Mouse (Mus musculus): ENCODE measurements around the gene Slc45a3. TPM values are rescaled to one million over a fixed set of nuclear protein-coding genes. Genes with fewer than 3 reads are reported as not detected.

Slc45a3 gene
- polyA plus RNA-seq (2014; fragmentation: Nextera tagmentation; extraction: Ambion mirVana) = 2.1 and 2.4 TPM in 2 replicates

DNA sequence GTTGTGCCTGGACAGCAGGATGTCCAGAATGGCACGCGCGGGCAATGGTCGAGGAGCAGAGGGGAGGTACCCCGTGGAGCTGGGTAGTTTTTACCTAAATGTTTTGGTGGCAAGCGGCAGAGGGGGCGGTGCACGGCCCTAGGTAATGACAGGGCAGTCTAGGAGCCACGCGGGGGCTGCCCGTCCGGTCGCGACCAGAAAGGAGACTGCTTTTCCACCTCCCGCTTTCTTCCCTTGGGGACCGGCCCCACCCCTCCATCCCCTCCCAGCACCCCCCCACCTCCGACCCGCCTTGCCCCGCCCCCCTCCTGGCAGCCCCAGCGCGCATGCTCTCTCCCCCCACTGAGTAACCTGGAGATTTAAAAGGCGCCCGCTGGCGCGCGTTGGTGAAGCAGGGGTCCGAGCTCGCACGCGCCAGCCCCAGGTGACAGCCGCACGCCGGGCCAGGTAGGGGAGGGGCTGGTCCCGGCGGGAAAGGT lies at the start of gene Slc45a3:
Gene Slc45a3 (plus strand): TSS at position 362 of the 479 bp plus-strand sequence.
- WGBS = under 1% methylated on average over 34 of the region's 35 CpGs
- H3K9me3 ChIP-seq (ENCODE audit: control insufficient read depth, low read length) = no peaks in the 10 kb centered on the region
- H3K27me3 ChIP-seq (replicated peaks; ENCODE audit: control insufficient read depth, insufficient read depth, low read length) = peaks cover 38% of the 10 kb centered on the region
- no peak within 1 kb of the TSS for H3K27ac ChIP-seq (ENCODE audit: low read depth)
- H3K36me3 ChIP-seq (ENCODE audit: control insufficient read depth, insufficient read depth, low read length) = no peaks in the 10 kb centered on the region
- DNase-seq (ENCODE audit: low spot score) (peak; percentile 65), ATAC-seq (replicated peaks; ENCODE audit: low FRiP score, low TSS enrichment, low read depth) (peak; percentile 54)
- no peaks in the 10 kb centered on the region; the same call in 1 of the 2 replicates for H3K4me1 ChIP-seq (replicated peaks; ENCODE audit: control insufficient read depth, insufficient read depth, low read length)
- H3K9ac ChIP-seq (ENCODE audit: low read length) = peak within 1 kb of the TSS; percentile 32
- H3K4me3 ChIP-seq (ENCODE audit: low read depth, low read length) = peak within 1 kb of the TSS; percentile 73
- peak within 1 kb of the TSS; percentile 100 for H3K4me2 ChIP-seq (ENCODE audit: low read length)

DNA sequence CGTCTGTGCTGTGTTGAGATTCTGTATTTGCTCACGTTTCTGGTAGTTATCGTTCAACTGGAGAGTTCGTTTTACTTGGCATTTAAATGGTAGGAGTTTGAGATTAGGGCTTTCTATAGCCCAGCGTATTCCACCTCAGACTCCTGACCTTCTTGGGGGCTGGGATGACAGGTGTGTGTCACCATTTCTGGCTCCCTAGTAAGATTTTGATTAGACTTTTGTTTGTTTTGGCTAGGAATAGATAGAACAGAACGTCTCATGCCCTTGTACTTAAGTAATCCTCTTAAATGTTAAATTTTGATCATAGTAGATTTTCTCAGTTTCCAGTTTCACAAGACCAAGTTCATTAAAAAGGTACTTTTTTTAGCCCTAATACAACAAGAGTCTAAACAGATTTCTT lies 45.1 kb upstream of the Slc45a3 start:
- H3K36me3 ChIP-seq (ENCODE audit: control insufficient read depth, insufficient read depth, low read length) = peaks cover 55% of the 10 kb centered on the region
- H3K4me2 ChIP-seq (ENCODE audit: low read length) = no peak overlapping the region
- WGBS = 73% methylated on average over 6 of the region's 6 CpGs
- H3K4me1 ChIP-seq (replicated peaks; ENCODE audit: control insufficient read depth, insufficient read depth, low read length) = no peaks in the 10 kb centered on the region; the same call in 1 of the 2 replicates
- ATAC-seq (replicated peaks; ENCODE audit: low FRiP score, low TSS enrichment, low read depth) (no peak), DNase-seq (ENCODE audit: low spot score) (no peak)
- H3K27ac ChIP-seq (ENCODE audit: low read depth) = no peak overlapping the region
- H3K9ac ChIP-seq (ENCODE audit: low read length) = no peak overlapping the region
- H3K4me3 ChIP-seq (ENCODE audit: low read depth, low read length) = no peak overlapping the region
- H3K9me3 ChIP-seq (ENCODE audit: control insufficient read depth, low read length) = no peaks in the 10 kb centered on the region
- no peaks in the 10 kb centered on the region for H3K27me3 ChIP-seq (replicated peaks; ENCODE audit: control insufficient read depth, insufficient read depth, low read length)

DNA sequence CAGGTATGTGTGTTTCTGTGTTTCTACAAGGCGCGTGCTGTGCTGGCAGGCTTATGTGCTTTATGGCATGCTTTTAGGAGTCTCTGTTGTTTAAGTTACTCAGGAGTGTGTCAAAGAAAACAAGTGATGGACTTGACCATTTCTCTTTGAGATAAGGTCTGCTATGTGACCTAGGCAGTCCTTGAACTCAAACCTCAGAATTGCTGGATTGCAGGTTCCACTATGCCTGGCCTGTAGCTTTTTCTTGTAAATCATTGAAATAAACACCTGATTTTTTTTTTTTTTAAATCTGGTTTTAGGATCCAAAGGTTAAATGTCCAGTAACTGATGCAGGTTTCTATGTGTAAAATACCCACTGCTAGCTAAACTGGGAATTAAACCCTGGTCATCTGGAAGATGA lies 43.7 kb upstream of the Slc45a3 start:
- no peak for ATAC-seq (replicated peaks; ENCODE audit: low FRiP score, low TSS enrichment, low read depth)

DNA sequence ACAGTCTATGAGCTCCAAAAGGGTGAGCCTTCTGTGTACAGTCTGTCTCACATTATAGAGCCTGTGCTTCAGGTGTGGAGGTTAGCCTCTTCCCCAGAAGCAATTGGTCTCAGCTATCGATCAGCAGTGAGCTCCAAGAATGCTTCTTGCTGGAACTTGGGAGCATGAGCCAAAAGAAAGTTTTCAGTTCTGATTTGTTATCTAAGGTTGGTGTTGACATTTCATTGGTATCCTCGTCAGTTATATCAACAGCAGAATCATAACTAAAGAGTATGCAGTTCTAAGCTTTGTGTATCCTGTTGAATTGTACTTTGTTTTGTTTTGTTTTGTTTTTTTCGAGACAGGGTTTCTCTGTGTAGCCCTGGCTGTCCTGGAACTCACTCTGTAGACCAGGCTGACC lies 40.7 kb upstream of the Slc45a3 start:
- no peak for DNase-seq (ENCODE audit: low spot score)
- no peak overlapping the region for H3K4me2 ChIP-seq (ENCODE audit: low read length)
- H3K4me1 ChIP-seq (replicated peaks; ENCODE audit: control insufficient read depth, insufficient read depth, low read length) = no peaks in the 10 kb centered on the region
- no peaks in the 10 kb centered on the region for H3K27me3 ChIP-seq (replicated peaks; ENCODE audit: control insufficient read depth, insufficient read depth, low read length)
- H3K4me3 ChIP-seq (ENCODE audit: low read depth, low read length) = no peak overlapping the region
- WGBS = 95% methylated on average over 3 of the region's 3 CpGs
- no peak overlapping the region for H3K27ac ChIP-seq (ENCODE audit: low read depth)
- no peak overlapping the region for H3K9ac ChIP-seq (ENCODE audit: low read length)
- H3K36me3 ChIP-seq (ENCODE audit: control insufficient read depth, insufficient read depth, low read length) = peaks cover 90% of the 10 kb centered on the region
- H3K9me3 ChIP-seq (ENCODE audit: control insufficient read depth, low read length) = no peaks in the 10 kb centered on the region
- no peak for ATAC-seq (replicated peaks; ENCODE audit: low FRiP score, low TSS enrichment, low read depth)

More for the DNA sequence above, 43.7 kb upstream of the Slc45a3 start:
- Histone ChIP-seq H3K4me1 (replicated peaks; ENCODE audit: control insufficient read depth, insufficient read depth, low read length) (no peaks in the 10 kb centered on the region; the same call in 1 of the 2 replicates), H3K9me3 (ENCODE audit: control insufficient read depth, low read length) (no peaks in the 10 kb centered on the region), H3K27me3 (replicated peaks; ENCODE audit: control insufficient read depth, insufficient read depth, low read length) (no peaks in the 10 kb centered on the region), H3K4me2 (ENCODE audit: low read length) (no peak overlapping the region), H3K9ac (ENCODE audit: low read length) (no peak overlapping the region), H3K4me3 (ENCODE audit: low read depth, low read length) (no peak overlapping the region), H3K27ac (ENCODE audit: low read depth) (no peak overlapping the region), H3K36me3 (ENCODE audit: control insufficient read depth, insufficient read depth, low read length) (peaks cover 66% of the 10 kb centered on the region)
- 94% methylated on average over 2 of the region's 2 CpGs for WGBS
- DNase-seq (ENCODE audit: low spot score) = no peak

DNA sequence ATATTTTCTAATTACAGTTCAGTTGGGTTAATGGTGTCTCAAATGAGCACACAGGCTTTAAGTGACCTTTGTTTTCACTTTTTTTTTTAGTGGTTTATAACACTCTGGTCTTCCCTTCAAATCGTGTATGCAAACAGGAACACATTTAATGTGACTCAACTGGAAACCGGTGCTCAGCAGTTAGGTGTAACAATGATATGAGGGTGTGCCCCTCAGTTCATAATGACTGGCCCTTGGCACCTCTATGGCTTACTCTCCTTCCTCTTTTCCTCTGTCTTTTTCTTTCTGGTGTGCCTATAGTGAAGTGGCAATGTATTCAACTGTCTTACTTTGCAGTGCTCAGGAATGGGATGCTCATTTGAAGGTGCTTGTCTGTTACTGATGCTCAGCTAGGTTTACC lies 29.3 kb upstream of the Slc45a3 start:
- Histone ChIP-seq H3K9me3 (ENCODE audit: control insufficient read depth, low read length) (no peaks in the 10 kb centered on the region), H3K9ac (ENCODE audit: low read length) (no peak overlapping the region), H3K4me1 (replicated peaks; ENCODE audit: control insufficient read depth, insufficient read depth, low read length) (no peaks in the 10 kb centered on the region), H3K4me2 (ENCODE audit: low read length) (no peak overlapping the region), H3K4me3 (ENCODE audit: low read depth, low read length) (no peak overlapping the region), H3K27me3 (replicated peaks; ENCODE audit: control insufficient read depth, insufficient read depth, low read length) (no peaks in the 10 kb centered on the region), H3K36me3 (ENCODE audit: control insufficient read depth, insufficient read depth, low read length) (peaks cover 76% of the 10 kb centered on the region), H3K27ac (ENCODE audit: low read depth) (no peak overlapping the region)
- DNase-seq (ENCODE audit: low spot score) = no peak
- ATAC-seq (replicated peaks; ENCODE audit: low FRiP score, low TSS enrichment, low read depth) = no peak
- 90% methylated on average over 2 of the region's 2 CpGs for WGBS

DNA sequence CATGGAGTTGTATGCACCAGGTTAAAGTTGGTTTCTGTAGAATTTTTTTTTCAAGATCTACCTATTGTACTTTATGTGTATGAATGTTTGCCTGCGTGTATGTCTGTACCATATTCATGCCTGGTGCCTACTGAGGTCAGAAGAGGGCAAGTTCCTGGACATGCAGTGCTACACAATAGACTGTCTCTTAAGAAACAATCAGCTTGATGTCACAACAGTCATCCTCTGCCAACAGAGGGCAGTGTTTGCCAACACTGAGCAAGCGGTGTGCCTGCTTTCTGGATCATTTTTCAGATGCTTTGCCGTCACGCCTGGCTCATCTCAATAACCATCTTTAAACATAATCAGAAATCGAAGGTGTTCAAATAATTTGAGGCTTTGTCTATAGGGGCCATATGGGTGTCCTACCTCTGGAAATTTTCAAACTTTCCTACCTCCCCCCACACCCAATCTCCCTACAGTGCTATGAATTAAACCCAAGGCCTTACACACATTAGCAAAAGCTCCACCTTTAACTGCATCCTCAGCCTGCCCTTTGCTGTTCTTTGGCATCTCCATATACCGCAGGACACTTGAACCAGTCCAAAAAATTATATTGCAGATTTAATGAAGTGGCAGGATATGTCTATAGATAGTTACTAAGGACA lies 25.0 kb upstream of the Slc45a3 start:
- no peak overlapping the region for H3K4me3 ChIP-seq (ENCODE audit: low read depth, low read length)
- H3K9ac ChIP-seq (ENCODE audit: low read length) = no peak overlapping the region
- ATAC-seq (replicated peaks; ENCODE audit: low FRiP score, low TSS enrichment, low read depth) (0 out of 2 replicates have a peak, but pooled peaks have one; percentile 6), DNase-seq (ENCODE audit: low spot score) (no peak)
- H3K4me2 ChIP-seq (ENCODE audit: low read length) = no peak overlapping the region
- no peaks in the 10 kb centered on the region for H3K27me3 ChIP-seq (replicated peaks; ENCODE audit: control insufficient read depth, insufficient read depth, low read length)
- no peaks in the 10 kb centered on the region for H3K9me3 ChIP-seq (ENCODE audit: control insufficient read depth, low read length)
- no peak overlapping the region for H3K27ac ChIP-seq (ENCODE audit: low read depth)
- H3K36me3 ChIP-seq (ENCODE audit: control insufficient read depth, insufficient read depth, low read length) = peaks cover 36% of the 10 kb centered on the region
- no peaks in the 10 kb centered on the region for H3K4me1 ChIP-seq (replicated peaks; ENCODE audit: control insufficient read depth, insufficient read depth, low read length)
- WGBS = 58% methylated on average over 6 of the region's 6 CpGs

DNA sequence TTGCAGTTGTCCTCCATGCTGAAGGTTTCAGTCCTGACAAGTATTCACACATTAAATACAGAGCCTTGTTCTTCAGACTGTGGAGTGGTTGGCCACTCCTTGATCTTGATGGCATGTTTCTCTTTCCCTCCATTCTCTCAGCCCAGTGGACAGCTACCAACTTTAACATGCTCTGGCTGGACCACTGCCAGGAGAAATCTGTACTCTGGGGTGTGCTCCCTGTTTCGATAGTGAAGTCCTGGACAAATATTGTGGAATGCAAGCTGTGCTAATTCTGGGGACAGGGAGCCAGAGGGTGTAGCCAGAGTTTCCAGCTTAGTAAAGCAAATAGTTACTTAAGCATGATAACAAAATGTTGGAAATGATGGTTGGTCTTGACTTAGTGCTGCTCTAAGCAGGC lies 24.0 kb upstream of the Slc45a3 start:
- Histone ChIP-seq H3K9me3 (ENCODE audit: control insufficient read depth, low read length) (no peaks in the 10 kb centered on the region), H3K9ac (ENCODE audit: low read length) (no peak overlapping the region), H3K4me1 (replicated peaks; ENCODE audit: control insufficient read depth, insufficient read depth, low read length) (no peaks in the 10 kb centered on the region), H3K27ac (ENCODE audit: low read depth) (no peak overlapping the region), H3K27me3 (replicated peaks; ENCODE audit: control insufficient read depth, insufficient read depth, low read length) (no peaks in the 10 kb centered on the region), H3K36me3 (ENCODE audit: control insufficient read depth, insufficient read depth, low read length) (peaks cover 26% of the 10 kb centered on the region), H3K4me2 (ENCODE audit: low read length) (no peak overlapping the region), H3K4me3 (ENCODE audit: low read depth, low read length) (no peak overlapping the region)
- ATAC-seq (replicated peaks; ENCODE audit: low FRiP score, low TSS enrichment, low read depth) = peak; percentile 48; the same call in 1 of the 2 replicates
- DNase-seq (ENCODE audit: low spot score) = no peak
- WGBS = 57% methylated on average over 1 of the region's 1 CpGs

DNA sequence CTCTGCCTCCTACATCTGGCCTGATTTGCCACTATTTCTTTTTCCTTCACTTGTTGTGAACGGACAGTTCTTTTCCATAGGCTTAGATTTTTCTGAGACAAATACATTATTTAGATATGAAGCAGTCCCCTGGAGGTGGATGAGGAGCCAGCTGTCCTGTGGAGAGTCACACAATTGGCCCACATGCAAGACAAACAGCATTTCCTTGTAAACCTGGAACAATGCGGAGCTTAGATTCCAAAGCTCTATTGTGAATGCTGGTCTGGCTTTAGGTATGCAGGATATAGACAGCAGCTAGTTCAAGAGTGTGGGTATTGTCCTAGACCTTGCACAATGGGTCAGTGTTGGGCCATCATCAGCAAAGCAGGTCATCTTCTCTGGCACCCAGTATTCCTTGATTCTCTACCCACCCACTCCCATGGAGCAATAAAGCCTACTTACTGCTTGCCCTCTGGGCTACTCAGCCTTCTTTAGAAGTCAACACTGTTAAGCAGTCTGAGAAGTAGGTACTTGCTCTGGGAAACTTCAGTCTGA lies 22.0 kb upstream of the Slc45a3 start:
- no peak overlapping the region for H3K27ac ChIP-seq (ENCODE audit: low read depth)
- no peaks in the 10 kb centered on the region for H3K9me3 ChIP-seq (ENCODE audit: control insufficient read depth, low read length)
- no peaks in the 10 kb centered on the region for H3K27me3 ChIP-seq (replicated peaks; ENCODE audit: control insufficient read depth, insufficient read depth, low read length)
- no peak overlapping the region for H3K4me2 ChIP-seq (ENCODE audit: low read length)
- H3K4me1 ChIP-seq (replicated peaks; ENCODE audit: control insufficient read depth, insufficient read depth, low read length) = no peaks in the 10 kb centered on the region
- H3K9ac ChIP-seq (ENCODE audit: low read length) = no peak overlapping the region
- WGBS = 75% methylated on average over 2 of the region's 2 CpGs
- H3K4me3 ChIP-seq (ENCODE audit: low read depth, low read length) = no peak overlapping the region
- DNase-seq (ENCODE audit: low spot score) = no peak
- peaks cover 8% of the 10 kb centered on the region; the same call in 1 of the 2 replicates for H3K36me3 ChIP-seq (ENCODE audit: control insufficient read depth, insufficient read depth, low read length)
- no peak for ATAC-seq (replicated peaks; ENCODE audit: low FRiP score, low TSS enrichment, low read depth)

DNA sequence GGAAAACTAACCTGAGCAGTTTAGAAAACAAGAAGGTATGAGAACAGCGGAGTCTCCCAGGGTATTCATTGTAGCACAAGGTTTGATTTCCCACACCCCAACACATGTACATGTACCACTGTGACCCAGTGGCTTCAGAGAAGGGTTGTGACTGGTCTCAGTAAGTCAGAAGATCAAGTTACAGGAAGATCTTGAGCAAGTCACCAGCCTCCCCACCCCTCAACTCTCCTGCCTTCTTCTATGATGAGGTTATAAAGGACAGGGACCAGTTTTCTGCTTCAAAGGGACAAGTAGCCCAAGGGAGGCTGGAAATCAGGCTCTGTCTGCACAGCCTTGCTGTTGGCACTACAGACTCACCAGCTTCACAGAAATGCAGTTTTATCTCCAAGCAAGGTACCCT lies 21.3 kb upstream of the Slc45a3 start:
- Histone ChIP-seq H3K27ac (ENCODE audit: low read depth) (no peak overlapping the region), H3K4me2 (ENCODE audit: low read length) (no peak overlapping the region), H3K4me3 (ENCODE audit: low read depth, low read length) (no peak overlapping the region), H3K9ac (ENCODE audit: low read length) (no peak overlapping the region), H3K9me3 (ENCODE audit: control insufficient read depth, low read length) (no peaks in the 10 kb centered on the region), H3K27me3 (replicated peaks; ENCODE audit: control insufficient read depth, insufficient read depth, low read length) (no peaks in the 10 kb centered on the region), H3K4me1 (replicated peaks; ENCODE audit: control insufficient read depth, insufficient read depth, low read length) (no peaks in the 10 kb centered on the region), H3K36me3 (ENCODE audit: control insufficient read depth, insufficient read depth, low read length) (peaks cover 8% of the 10 kb centered on the region; the same call in 1 of the 2 replicates)
- ATAC-seq (replicated peaks; ENCODE audit: low FRiP score, low TSS enrichment, low read depth) (no peak), DNase-seq (ENCODE audit: low spot score) (no peak)
- 97% methylated on average over 1 of the region's 1 CpGs for WGBS

Measured in intestine, embryonic 14.5 days (tissue).